Mouse (Mus musculus) adrenal gland, postnatal 25 days (tissue): Measurements from ENCODE around the gene Tmem248. TPM values are rescaled to one million over a fixed set of nuclear protein-coding genes. Genes with fewer than 3 reads are reported as not detected.
A peak's percentile ranks its signal among the peaks of the same experiment; 100 is the strongest.
"Not testable (repeated sequence)": the region's sequence is repeated elsewhere in the genome, so short reads cannot be mapped to it uniquely, and the experiment has no call there.

Experiments
- DNase-seq: peaks from one replicate; pipeline ENCODE4 v3.0.0; 2021; ENCODE audit warnings: mixed read lengths
- total RNA-seq: library from RNA; stranded (reverse); gene quantifications from 2 replicates; pipeline ENCODE4 v1.2.3, GENCODE M21; 2021

The Tmem248 gene
- total RNA-seq, 1 experiment from 2014 or later, result 53.0 TPM

- no peak for DNase-seq
Measured at GRCm38 (mm10) chr5:130203948-130204347, 12.9 kb upstream of the Tmem248 start.

- no peak for DNase-seq
Measured at GRCm38 (mm10) chr5:130204560-130204959, 12.3 kb upstream of the Tmem248 start.

- no peak for DNase-seq
Measured at GRCm38 (mm10) chr5:130205441-130206023, 11.3 kb upstream of the Tmem248 start.

GRCm38 (mm10) chr5:130207299-130207698 is 9.6 kb upstream of the Tmem248 start:
- DNase-seq, result no peak

- no peak for DNase-seq
Measured at GRCm38 (mm10) chr5:130212956-130213355, 3.9 kb upstream of the Tmem248 start.

- DNase-seq, result no peak
Measured at GRCm38 (mm10) chr5:130217406-130217805, 525 bp downstream of the Tmem248 start.

GRCm38 (mm10) chr5:130218336-130218735 is 1.5 kb downstream of the Tmem248 start:
- DNase-seq, result no peak

- DNase-seq, result no peak
Measured at GRCm38 (mm10) chr5:130221316-130221715, 4.4 kb downstream of the Tmem248 start.

- no peak for DNase-seq
Measured at GRCm38 (mm10) chr5:130221760-130222145, 4.9 kb downstream of the Tmem248 start.

GRCm38 (mm10) chr5:130222146-130223004 is 5.5 kb downstream of the Tmem248 start:
- peak; percentile 96 for DNase-seq

- no peak for DNase-seq
Measured at GRCm38 (mm10) chr5:130226790-130227189, 9.9 kb downstream of the Tmem248 start.

GRCm38 (mm10) chr5:130228120-130228519 is 11.2 kb downstream of the Tmem248 start:
- no peak for DNase-seq

- DNase-seq, result no peak
Measured at GRCm38 (mm10) chr5:130236302-130236701, 19.4 kb downstream of the Tmem248 start.

- no peak for DNase-seq
Measured at GRCm38 (mm10) chr5:130239236-130239635, 22.4 kb downstream of the Tmem248 start.

GRCm38 (mm10) chr5:130239856-130240255 is 23.0 kb downstream of the Tmem248 start:
- no peak for DNase-seq

GRCm38 (mm10) chr5:130241426-130241825 is 24.5 kb downstream of the Tmem248 start:
- no peak for DNase-seq

- DNase-seq, result no peak
Measured at GRCm38 (mm10) chr5:130247823-130248222, 30.9 kb downstream of the Tmem248 start.

- no peak for DNase-seq
Measured at GRCm38 (mm10) chr5:130254164-130255016, 37.5 kb downstream of the Tmem248 start.

GRCm38 (mm10) chr5:130255017-130255720 is 38.3 kb downstream of the Tmem248 start, which contains the start of the genes Sbds and Tyw1:
Gene Sbds (minus strand): TSS chr5:130255530.
Gene Tyw1 (plus strand): TSS chr5:130255619.
- DNase-seq, result peak; percentile 97

GRCm38 (mm10) chr5:130255799-130256525 is 39.1 kb downstream of the Tmem248 start:
- not testable (repeated sequence) for DNase-seq

- DNase-seq, result peak; percentile 88
Measured at GRCm38 (mm10) chr5:130256678-130257271, 39.9 kb downstream of the Tmem248 start.
